Mouse (Mus musculus) urinary bladder, postnatal 4 days (tissue): ENCODE data around the gene Lamp5.

Experiments
- DNase-seq, 2 experiments: peaks; one replicate each; pipeline ENCODE4 v3.0.0; 2021 to 2022; ENCODE audit warnings: low spot score in 2 of 2

Gene Lamp5

DNA sequence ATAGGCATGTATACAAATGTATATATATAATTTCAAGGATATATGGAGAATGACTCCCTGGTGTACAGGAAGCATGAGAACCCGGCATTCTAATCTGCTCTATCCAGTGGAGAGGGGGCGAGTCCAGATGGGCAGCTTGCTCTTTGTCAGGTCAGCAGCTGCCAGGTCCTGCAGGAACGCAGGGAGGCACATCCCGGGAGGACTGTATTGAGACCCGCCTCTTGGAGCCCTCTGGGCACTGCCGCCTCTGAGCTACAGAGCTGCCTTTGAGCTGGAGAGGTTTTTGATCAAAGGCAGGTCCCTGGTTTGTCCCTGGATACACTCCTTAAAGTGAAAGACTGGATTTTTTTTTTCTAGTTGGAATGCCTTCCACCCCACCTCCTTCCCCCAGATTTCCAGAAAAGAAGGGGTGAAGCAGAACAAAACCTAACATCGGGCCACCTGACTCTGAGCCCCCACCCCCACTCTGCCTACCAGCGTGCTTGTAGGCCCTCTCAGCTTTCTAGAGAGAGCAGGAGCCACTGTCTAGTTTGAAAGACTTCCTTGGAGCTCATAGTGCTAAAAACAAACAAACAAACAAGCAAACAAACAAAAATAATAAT, at the start of gene Lamp5:
Gene Lamp5 (plus strand): TSS at position 552 of the 602 bp plus-strand sequence.
- no peak for DNase-seq

DNA sequence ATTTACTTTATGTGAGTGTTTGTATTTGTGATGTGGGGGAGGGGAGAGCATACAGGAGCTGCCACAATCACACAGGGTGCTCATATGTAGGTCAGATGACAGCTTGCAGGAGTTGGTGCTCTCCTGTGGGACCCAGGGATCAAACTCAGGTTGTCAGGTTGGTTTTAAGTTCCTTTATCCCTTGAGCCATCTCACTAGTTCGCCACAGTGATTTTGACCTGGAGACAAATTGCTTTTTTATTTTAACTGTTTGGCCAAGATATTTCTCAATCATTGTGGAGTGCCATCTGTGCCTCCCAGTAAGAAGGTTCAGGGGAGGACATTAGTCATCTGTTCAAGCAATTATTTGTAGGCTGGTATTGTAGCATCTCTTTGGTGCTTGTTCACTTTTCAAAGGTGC, 48.2 kb upstream of the Lamp5 start:
- no peak for DNase-seq

DNA sequence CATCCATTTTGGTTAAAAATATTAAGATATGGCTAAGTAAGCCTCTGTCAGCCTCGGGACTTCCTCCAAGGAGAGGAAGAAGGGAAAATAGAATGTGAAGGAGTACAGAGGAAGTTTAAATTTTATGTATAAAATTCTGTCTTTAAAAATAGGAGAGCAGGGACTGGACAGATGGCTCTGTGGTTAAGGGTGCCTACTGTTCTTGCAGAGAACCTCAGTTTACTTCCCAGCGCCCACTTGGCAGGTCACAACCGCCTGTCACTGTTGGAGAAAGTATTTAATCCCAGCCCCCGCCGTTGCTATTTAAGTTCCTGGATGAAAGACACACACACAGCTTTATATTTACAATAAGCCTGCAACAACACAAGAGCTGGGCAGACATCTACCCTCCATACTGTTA, 45.8 kb upstream of the Lamp5 start:
- DNase-seq, result no peak

DNA sequence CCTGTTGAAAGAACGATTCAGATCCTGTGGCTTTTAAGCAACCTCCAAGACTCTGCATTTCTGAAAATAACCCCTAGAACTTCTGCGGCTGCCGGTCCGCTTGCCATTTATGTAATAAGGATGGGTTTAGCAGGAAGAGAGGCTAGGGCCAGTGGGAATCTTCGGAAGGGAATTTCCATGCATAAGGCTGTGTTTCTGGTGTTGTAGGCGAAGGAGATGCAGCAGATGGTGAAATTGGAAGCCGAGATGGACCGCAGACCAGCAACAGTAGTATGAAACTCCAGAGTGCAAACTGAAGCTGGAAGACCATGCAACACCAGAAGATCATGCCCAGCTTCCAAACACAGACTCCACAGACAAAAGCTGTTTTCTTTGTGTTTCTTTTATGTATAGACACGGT, 39.3 kb upstream of the Lamp5 start:
- no peak for DNase-seq

DNA sequence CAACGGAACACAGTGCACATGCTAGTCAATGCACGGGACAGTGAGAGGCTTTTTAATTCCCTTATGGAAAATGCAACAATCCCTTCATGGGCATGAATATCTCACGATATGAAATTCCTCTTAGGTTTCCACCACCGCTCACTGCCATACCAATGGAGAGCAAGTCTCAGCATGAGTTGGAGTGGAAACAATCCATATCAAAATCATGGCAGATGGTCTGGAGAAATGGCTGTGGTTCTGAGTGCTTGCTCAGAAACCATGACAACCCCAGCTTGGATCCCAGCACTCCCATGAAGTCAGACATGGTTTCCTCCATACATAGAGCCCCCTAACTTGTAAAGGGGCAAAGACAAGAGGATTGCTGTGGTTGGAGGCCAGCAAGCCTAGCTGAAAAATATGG, 3.6 kb upstream of the Lamp5 start:
- DNase-seq, result no peak

DNA sequence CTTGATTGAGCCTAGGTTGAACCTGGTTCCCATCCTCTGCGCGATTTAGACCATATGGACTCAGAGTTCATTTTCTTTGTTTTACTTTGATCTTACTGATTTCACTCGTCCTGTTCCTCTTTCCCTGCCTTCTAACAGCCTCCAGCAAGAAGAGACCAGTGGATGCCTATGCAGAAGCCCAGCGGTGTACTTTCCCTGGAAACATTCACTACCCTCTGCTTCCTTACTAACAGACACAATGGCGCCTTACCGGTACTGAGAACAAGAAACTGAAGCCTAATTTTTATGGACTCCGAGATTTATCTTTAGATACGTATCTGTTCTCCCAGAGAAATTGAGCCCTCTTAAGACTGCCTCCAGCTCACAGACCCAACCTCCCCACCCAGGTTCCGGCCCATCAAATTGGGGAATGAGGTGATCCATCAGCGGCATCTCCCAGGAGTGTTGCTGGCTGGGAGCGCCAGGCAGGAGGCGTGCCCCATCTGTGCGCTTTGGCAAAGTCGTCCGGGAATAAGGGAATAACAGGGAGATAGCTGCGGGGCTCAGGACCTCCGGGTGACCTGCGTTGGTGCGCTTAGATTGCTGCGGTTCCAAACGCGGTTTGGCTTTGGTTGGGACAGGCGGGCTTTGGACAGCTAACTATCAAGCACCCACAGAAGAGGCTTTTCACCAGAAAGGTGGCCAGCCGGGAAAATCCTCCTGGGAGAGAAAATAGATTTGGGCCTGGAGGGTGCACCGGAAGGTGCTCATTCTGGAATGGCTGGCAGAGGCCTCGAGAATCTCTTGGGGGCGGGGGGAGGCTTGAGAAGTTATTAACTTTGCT, 1.0 kb upstream of the Lamp5 start:
- no peak for DNase-seq

DNA sequence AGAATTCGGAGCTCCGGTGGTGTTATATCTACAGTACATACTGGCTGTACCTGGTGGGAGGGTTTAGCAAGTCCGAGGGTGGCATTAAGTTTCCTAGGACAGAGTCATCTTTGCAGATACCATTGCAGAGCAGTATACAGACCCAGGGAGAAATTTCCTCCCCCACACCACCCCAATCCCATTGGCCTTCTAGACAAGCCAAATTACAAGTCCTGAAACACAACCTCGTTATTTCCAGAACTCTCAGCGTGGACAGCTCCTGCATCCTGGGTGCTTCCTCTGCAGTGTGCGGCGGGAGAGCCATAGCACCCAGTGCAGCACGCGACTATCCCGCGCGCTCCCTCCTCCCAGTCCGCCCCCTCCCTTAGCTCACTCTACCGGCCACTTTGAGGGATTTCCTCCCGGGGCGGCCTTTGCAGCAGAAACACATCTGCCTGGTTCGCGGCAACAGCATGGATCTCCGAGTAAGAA, 5.9 kb downstream of the Lamp5 start:
- DNase-seq, result no peak

DNA sequence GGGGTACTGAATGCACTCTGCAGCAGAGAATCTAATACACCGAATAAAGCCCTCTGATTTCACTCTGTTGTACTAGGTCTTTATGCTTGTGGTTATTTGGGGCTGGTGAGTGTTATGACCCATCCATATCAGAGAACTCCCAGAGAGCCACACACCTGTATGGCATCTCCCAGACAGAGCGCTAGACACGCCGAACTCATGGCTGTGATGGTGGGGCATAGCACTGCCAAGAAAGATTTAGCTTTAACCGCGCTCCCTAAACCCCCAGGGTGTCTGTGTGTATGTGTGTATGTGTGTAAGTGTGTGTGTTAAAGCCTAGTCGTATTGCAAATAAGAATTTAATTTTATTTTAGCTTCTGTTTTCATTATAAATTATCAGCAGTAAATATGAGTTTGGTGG, 6.4 kb downstream of the Lamp5 start:
- no peak for DNase-seq

DNA sequence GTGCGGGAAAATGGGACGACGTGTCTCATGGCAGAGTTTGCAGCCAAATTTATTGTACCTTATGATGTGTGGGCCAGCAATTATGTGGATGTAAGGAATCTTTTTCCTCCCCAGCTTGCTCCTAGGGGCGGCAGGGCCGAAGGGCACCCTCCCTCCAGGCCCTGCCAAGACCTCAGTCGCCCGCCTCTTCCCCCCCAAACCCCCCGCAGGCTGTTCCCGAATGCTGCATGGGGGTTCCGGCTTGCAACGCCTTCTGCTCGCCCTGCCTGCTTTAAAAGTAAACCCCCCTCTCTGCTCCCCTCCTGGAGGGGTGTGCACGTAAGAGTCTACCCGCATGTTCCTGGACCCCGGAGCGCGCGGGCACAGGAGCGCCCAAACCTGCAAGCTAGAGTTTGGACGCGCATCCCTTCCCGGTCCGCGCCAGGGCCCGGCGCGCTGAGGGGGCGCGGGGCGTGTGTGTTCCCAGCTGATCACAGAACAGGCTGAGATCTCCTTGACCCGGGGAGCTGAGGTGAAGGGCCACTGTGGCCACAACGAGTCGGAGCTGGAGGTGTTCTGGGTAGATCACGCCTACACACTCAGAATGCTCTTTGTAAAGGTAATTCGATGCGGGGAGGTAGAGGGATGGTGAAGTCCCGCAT, 7.1 kb downstream of the Lamp5 start:
- DNase-seq, result no peak

DNA sequence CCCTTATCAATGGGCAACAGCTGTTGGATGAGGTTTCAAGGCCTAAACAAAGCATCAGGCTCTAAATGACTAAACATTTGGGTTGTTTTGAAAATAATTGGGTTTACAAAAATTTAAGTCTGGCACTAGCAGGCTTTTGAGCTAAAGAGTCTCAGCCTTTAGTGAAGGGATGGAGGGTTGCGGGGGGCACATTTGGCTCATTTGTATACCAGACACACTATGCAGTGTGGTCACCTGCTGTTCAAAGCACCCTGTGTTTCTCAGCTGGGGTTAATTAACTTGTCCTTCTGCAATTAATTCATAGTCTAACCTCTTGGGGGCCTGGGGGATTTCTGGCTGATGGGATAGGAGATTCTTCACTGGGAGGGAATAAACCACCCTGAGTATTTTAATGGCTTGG, 12.3 kb downstream of the Lamp5 start:
- DNase-seq, result no peak

DNA sequence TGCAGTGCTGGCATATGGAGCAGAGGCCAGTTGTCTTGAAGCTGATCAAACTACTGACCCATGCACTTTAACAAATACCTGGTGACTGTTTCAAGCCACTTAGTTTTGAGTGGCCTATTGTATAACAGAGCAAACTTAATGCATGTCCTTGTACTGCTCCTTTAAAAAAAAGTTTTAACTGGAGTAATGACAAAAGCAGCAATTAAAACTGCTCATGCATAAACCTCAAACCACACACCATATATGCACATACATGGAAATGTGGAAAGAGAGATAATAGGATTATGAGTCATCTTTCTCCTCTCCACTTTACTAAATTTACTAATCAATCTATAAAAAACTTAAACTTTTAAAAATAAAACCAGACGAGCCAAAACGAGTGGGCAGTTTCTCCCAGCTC, 43.9 kb downstream of the Lamp5 start:
- no peak for DNase-seq

DNA sequence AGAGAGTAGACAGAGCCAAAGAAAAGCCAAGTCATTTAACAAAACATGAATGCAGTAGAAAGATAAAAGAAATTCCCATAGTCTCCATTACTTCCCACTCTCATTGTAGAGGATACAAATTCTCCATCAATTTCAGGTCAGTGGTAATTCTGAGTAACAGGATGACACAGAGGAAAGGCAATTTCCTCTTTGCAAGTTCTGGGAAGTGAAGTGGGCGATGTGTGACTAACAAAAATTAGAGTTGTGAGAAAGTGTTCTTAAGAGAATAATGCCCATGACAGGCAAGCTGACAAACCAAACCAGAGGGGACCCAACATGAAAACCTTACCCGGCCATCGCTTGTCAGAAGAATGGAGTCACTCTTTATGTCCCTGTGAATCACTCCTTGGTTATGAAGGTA, 45.1 kb downstream of the Lamp5 start:
- no peak for DNase-seq

DNA sequence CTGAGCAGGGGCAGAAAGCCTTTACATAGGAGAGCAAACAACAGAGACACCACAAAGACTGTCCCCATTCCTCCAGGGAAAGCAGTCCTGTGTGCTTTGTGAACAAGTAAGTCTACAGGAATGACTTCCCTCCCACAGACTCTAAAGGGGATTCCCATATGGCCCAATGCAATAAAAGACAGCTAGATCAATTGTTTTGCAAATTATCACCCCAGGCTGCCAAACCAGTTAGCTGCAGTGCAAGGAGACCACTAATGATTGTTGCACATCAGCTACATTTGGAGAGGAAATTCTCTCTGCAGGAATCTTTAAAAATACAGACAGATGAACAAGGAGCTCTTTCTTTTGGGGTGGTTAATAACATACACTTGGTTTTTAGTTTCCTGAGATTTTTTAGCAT, 55.6 kb downstream of the Lamp5 start:
- DNase-seq, result no peak

DNA sequence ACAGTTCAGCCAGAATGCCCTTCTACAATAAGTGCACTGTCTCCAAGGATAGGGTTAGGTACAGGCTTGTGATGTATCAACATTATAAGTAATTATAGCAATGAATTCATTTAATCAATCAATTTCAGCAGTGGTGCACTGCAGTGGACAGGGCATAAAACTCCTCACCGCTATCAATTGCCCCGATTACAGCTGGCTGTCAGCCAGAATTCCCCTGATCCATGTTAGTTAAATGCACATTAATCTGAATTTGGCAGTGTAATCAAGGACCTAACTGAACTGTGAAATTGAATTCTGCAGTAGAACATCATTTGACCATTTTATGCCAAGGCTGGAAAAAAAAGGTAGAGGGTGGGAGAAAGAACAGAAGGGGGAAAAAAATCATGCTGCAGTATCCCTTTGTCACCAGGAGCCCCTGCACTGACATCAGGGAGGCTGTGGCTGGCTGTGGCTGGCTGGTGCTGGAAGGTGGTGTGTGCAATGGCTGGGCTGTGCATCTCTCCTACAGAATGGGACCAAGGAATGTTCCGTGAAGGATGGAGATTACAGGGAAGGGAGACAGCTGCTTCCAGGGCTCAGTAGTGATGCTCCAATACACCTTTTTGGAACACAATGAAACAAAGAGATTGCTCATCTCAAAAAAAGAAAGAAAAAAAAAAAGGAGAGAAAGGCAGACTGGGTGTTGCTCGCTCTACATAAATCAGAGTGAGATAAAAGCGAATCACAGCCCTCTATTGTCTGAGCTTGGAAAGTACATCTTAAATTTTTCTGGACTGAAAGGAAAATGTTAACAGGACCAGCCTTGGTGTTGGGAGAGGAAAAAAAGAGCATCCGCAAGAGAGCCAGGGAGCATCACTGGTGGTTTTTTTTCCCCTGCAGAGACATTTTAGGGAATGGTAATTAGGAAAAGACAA, 56.3 kb downstream of the Lamp5 start:
- no peak for DNase-seq

DNA sequence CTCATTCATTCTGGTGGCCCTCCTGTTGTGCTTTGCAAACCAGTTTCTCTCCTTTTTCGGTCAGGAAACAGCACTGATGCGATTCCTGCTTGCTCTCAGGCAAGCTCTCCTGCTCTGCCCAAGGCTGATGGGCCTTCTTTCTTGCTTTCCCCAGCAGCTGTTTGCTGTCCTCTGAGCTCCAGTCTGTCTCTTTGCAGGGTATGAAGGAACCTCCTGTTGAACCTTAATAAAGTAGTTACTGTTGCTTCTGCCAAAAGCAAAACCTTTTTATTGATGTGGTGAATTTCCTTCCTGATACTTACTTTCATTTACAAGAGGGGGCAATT, 57.0 kb downstream of the Lamp5 start:
- DNase-seq, result no peak

DNA sequence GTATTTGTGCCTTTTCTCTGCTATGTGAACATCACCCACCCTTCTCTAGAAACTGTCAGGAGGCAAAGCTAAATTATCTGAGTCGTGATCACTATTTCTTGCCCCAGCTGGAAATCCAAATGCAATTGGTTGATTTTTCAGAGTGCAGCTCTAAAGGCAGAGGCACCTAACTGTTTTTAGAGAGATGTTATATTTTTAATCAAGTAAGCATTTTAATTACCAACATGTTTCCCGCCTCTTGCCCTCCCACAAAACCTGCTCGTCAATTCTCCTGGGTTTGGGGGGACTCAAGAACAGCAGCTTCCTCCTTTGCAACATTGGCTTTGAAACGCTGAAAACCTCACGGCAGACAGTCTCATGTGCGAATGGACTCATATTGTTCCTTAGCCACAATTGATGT, 61.3 kb downstream of the Lamp5 start:
- no peak for DNase-seq

DNA sequence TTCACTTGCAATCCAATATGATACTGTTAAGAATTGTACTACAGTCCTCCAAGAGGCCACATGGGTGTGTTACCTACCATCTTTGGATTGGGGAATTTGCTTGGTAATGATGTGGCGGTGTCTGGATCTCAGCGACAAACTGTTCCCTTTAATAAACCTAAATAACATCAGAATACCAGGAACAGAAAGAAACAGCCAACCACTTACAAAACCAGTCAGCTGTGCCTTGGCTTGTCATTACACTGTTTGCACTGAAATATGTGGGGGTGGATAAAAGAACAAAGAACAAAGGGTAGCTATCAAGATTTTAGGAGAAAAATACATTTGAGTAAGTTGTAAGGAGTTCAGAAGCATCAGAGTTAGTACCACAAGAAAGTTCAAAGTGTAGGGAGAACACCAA, 66.0 kb downstream of the Lamp5 start:
- no peak for DNase-seq
